Comparison of ENCODE assay signal across 15 mouse cellular contexts in genomic region chr15:12876266-12876665, GRCm38 (mm10).
"Had no signal": no experiment of that assay in that cellular context is flagged by ENCODE, and none has a peak within 500 bp of the region (broad histone marks: within the 10 kb centered on the region; RNA-seq: fewer than 3 reads in every experiment).

No protein-coding gene starts in this region.

- H3K27ac ChIP-seq: midbrain, embryonic 13.5 days; midbrain, embryonic 15.5 days; neural tube, embryonic 12.5 days; stomach, embryonic 15.5 days; stomach, postnatal 0 days had no signal

- H3K4me1 ChIP-seq: midbrain, embryonic 13.5 days; midbrain, embryonic 15.5 days; neural tube, embryonic 12.5 days; stomach, embryonic 15.5 days had no signal

- H3K27me3 ChIP-seq: megakaryocyte, embryonic 14.5 days; midbrain, embryonic 13.5 days; midbrain, embryonic 15.5 days; neural tube, embryonic 12.5 days; stomach, embryonic 15.5 days had no signal

- H3K9me3 ChIP-seq: megakaryocyte, embryonic 14.5 days; midbrain, embryonic 13.5 days; midbrain, embryonic 15.5 days; neural tube, embryonic 12.5 days; stomach, embryonic 15.5 days had no signal

- H3K4me2 ChIP-seq: lung, embryonic 14.5 days; midbrain, embryonic 11.5 days; midbrain, embryonic 13.5 days; midbrain, embryonic 15.5 days; neural tube, embryonic 12.5 days; stomach, embryonic 15.5 days had no signal

- ATAC-seq: midbrain, embryonic 13.5 days; midbrain, embryonic 15.5 days had no signal

- DNase-seq: lung, adult 18-20 months; lung, postnatal 10 days; lung, postnatal 4 days; right cerebral cortex, postnatal 14 days; thymus, adult 18-20 months; thymus, postnatal 14 days; thymus, postnatal 36 days had no signal

- H3K9ac ChIP-seq: lung, embryonic 14.5 days; midbrain, embryonic 13.5 days; midbrain, embryonic 15.5 days; neural tube, embryonic 12.5 days; stomach, embryonic 15.5 days had no signal

- H3K4me3 ChIP-seq: megakaryocyte, embryonic 14.5 days; midbrain, embryonic 13.5 days; midbrain, embryonic 15.5 days; neural tube, embryonic 12.5 days; stomach, embryonic 15.5 days had no signal
